Mouse (Mus musculus) adrenal gland, adult 18-20 months (tissue): ENCODE measurements around the gene Polr2l. TPM values are rescaled to one million over a fixed set of nuclear protein-coding genes. Genes with fewer than 3 reads are reported as not detected.
A peak's percentile ranks its signal among the peaks of the same experiment; 100 is the strongest.

Experiments
- DNase-seq, 2 experiments: peaks; one replicate each; pipeline ENCODE4 v3.0.0; 2021 to 2022; ENCODE audit warnings: low spot score in 2 of 2
- total RNA-seq, 2 experiments: library from RNA; stranded (reverse); gene quantifications; 1 replicate in 1 of 2; 2 replicates in 1 of 2; pipeline ENCODE4 v1.2.3; 2021

Gene Polr2l
- total RNA-seq, 2 experiments from 2014 or later = 104 to 114 TPM

- DNase-seq = no peak
These were observed 10.3 kb upstream of the Polr2l start for GRCm38 (mm10) chr7:141485186-141485585.

GRCm38 (mm10) chr7:141484186-141485120 is 9.5 kb upstream of the Polr2l start:
- no peak for DNase-seq

- no peak for DNase-seq
These were observed 8.3 kb upstream of the Polr2l start for GRCm38 (mm10) chr7:141483114-141483653.

- DNase-seq = no peak
These were observed 7.6 kb upstream of the Polr2l start for GRCm38 (mm10) chr7:141482531-141483024.

- DNase-seq = peak in 1 of 2 experiments; percentile 48
These were observed 6.8 kb upstream of the Polr2l start for GRCm38 (mm10) chr7:141481498-141482401.

GRCm38 (mm10) chr7:141480842-141481497 is 6.0 kb upstream of the Polr2l start:
- DNase-seq = peak in 1 of 2 experiments; percentile 56

GRCm38 (mm10) chr7:141478270-141478748 is 3.4 kb upstream of the Polr2l start:
- DNase-seq = no peak

GRCm38 (mm10) chr7:141477578-141478269 is 2.8 kb upstream of the Polr2l start:
- DNase-seq = no peak

- DNase-seq = no peak
These were observed 2.0 kb upstream of the Polr2l start for GRCm38 (mm10) chr7:141476981-141477370.

- DNase-seq = peak; percentile 82 to 84
These were observed 1.5 kb upstream of the Polr2l start for GRCm38 (mm10) chr7:141476226-141476980.

GRCm38 (mm10) chr7:141475805-141476158 is 850 bp upstream of the Polr2l start:
- DNase-seq = no peak

- no peak for DNase-seq
These were observed 772 bp downstream of the Polr2l start for GRCm38 (mm10) chr7:141474160-141474559.

GRCm38 (mm10) chr7:141472763-141473162 is 2.2 kb downstream of the Polr2l start:
- DNase-seq = no peak

GRCm38 (mm10) chr7:141472226-141472625 is 2.7 kb downstream of the Polr2l start:
- no peak for DNase-seq

- DNase-seq = peak in 1 of 2 experiments; percentile 18
These were observed 3.7 kb downstream of the Polr2l start for GRCm38 (mm10) chr7:141471236-141471635.

GRCm38 (mm10) chr7:141470637-141470944 is 4.3 kb downstream of the Polr2l start:
- peak in 1 of 2 experiments; percentile 21 for DNase-seq

- peak in 1 of 2 experiments; percentile 26 for DNase-seq
These were observed 4.9 kb downstream of the Polr2l start for GRCm38 (mm10) chr7:141469901-141470636.

- DNase-seq = peak in 1 of 2 experiments; percentile 25
These were observed 5.6 kb downstream of the Polr2l start for GRCm38 (mm10) chr7:141469352-141469751.
